Mouse (Mus musculus) spleen, postnatal 4 days (tissue): ENCODE results near the gene Dusp7.
A peak's percentile ranks its signal among the peaks of the same experiment; 100 is the strongest.

ENCODE experiments used
- DNase-seq, 2 experiments: peaks; one replicate each; pipeline ENCODE4 v3.0.0; 2022; ENCODE audit warnings: low spot score in 2 of 2

Gene Dusp7

GRCm38 (mm10) chr9:106355217-106355974, 13.0 kb upstream of the Dusp7 start:
- no peak for DNase-seq

- DNase-seq: no peak
These were observed 12.5 kb upstream of the Dusp7 start for GRCm38 (mm10) chr9:106355975-106356286.

DNA sequence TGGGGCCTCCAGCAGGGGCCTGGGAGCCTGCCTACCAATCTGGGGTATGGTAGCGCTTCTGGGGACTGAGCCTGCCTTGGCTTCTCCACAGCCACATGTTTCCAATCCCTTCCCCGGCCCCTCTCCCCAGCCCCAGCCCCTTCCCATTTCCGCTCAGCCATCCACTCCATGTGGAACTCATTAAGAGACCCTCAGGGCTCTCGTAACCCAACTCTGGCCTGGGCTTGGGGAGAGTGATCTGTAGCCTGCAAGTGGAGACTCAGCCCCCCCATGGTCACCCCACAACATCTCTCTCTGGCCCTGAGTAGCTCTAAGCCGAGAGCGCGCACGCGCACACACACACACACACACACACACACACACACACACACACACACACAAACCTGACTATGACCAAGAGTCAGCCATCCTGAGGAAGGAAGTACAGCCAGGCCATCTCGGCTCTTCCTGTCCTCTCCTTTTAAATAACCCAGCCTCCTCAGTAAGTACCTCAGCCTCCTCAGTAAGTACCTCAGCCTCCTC, 12.0 kb upstream of the Dusp7 start:
- DNase-seq: no peak

- no peak for DNase-seq
These were observed 11.3 kb upstream of the Dusp7 start for GRCm38 (mm10) chr9:106357167-106357566.

DNA sequence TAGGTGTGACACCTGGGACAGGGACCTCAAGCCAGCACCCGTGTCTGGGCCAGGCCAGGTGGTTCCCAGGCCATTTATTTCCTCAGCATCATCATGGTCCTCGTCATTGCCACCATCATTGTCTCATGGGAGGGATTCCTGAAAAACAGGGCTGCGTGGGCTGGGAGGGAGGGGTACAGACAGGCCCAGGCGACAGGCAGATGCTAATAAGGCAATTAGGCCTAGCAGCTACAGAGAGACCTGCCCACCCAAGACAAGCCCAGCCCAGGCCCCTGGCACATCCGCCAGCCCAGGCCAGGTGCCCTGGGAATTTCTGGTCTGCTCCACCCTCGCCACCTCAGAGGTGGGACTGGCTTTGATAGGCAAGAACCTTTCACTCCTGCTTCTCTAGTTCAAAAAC, 9.1 kb upstream of the Dusp7 start:
- no peak for DNase-seq

GRCm38 (mm10) chr9:106361140-106361539, 7.3 kb upstream of the Dusp7 start:
- DNase-seq: no peak

- no peak for DNase-seq
These were observed 3.1 kb upstream of the Dusp7 start for GRCm38 (mm10) chr9:106365333-106365732.

GRCm38 (mm10) chr9:106366188-106366587, 2.2 kb upstream of the Dusp7 start:
- no peak for DNase-seq

DNA sequence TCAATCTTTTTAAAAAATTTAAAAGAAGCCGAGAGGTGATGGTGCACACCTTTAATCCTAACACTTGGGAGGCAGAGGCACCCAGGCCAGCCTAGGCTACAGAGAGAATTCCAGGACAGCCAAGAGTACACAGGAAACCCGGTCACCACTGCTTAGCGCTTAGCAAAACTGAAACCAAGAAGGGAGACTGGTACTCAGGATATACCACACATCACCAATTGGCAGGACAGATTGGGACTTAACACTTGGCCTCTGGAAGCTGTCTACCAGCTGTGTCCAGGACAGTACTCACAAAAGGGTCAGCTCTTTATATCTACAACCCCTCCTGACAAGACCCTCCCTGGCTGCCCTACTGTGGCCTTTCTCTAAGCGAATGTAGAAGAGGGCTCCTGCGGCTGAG, 1.4 kb upstream of the Dusp7 start:
- DNase-seq: no peak

DNA sequence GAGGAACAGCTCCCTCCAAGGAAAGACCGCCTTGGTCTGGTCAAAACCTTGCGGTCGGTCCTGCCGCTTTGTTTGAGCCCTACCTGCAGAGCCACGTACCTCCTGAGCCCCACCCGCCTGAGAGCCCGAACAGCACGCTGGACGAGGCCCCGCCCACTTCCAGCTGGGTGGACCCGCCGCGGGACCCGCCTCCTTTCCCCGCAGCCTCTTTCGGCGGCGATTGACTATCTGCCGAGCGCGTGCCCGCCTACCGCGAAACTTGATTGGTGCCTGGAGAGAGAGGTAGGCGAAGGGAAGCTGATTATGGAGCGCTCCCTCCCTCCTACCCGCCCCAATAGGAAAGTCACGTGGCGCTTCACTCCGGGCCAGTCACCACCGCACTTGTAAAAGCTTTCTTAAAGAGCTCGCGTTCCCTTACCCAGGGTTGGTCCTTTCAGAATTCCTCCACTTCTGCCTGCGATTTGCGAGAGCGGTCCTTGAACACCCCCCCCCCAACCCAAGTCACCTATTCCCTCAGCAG, 780 bp upstream of the Dusp7 start:
- peak; percentile 97 for DNase-seq

DNA sequence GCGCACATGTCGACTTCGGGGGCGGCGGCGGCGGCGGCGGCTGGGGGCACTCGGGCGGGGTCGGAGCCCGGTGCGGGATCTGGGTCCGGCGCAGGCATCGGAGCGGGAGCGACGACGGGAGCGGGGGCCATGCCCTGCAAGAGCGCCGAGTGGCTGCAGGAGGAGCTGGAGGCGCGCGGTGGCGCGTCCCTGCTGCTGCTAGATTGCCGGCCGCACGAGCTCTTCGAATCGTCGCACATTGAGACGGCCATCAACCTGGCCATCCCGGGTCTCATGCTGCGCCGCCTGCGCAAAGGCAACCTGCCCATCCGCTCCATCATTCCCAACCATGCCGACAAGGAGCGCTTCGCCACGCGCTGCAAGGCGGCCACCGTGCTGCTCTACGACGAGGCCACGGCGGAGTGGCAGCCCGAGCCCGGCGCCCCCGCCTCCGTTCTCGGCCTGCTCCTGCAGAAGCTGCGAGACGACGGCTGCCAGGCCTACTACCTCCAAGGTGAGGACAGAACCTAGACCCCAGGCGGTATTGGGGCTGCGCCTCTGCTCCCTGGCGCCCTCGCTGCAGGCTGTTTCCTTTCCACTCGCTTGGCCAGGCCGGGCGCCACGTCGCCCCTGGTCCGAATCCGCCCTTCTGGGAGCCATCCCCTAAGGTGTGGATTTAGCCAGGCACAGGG, 534 bp downstream of the Dusp7 start:
- peak; percentile 58 to 83 for DNase-seq

GRCm38 (mm10) chr9:106369801-106370485, 1.5 kb downstream of the Dusp7 start:
- DNase-seq: no peak

DNA sequence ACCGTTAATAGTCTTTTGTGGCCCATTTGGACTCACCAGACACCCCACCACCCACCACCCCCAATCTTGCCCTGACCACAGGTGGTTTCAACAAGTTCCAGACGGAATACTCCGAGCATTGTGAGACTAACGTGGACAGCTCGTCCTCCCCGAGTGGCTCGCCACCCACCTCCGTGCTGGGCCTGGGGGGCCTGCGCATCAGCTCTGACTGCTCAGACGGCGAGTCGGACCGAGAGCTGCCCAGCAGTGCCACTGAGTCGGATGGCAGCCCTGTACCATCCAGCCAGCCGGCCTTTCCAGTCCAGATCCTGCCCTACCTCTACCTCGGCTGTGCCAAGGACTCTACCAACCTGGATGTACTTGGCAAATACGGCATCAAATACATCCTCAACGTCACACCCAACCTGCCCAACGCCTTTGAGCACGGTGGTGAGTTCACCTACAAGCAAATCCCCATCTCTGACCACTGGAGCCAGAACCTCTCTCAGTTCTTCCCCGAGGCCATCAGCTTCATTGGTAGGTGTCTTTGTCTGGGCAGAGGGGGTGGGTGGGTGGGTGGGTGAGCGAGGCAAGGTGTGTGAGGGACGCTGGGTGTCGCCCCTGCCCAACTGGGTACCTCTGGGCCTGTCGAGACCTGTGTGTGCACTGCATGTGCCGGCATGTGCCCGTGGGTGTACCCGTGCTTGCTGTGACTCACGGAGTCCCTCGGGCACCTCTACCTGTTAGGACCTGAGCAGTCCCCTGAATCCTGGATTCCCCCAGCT, 2.4 kb downstream of the Dusp7 start:
- no peak for DNase-seq

GRCm38 (mm10) chr9:106371384-106371671, 2.9 kb downstream of the Dusp7 start:
- no peak for DNase-seq

DNA sequence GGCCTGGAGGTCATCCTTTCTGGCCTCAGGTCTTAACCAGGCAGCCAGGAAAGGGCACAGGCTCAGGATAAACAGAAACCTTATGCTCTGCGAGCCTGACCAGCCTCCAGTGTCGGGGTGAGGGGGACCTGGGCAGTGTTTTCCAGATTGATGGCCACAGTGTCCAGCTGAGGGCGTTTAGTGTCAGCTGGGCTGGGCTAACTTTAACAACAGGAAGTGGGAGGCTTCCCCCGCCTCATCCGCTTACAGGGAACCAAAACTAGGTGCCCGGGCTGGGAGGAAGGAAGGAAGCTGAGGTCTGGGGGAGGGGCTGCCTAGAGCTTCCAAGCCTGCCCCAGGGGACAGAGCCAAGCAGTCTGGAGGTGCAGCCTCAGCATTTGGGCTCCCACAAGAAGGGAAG, 3.3 kb downstream of the Dusp7 start:
- DNase-seq: peak; percentile 75 to 79

GRCm38 (mm10) chr9:106372431-106373412, 4.3 kb downstream of the Dusp7 start:
- DNase-seq: no peak

- DNase-seq: no peak
These were observed 5.5 kb downstream of the Dusp7 start for GRCm38 (mm10) chr9:106373973-106374372.

- DNase-seq: no peak
These were observed 8.8 kb downstream of the Dusp7 start for GRCm38 (mm10) chr9:106377247-106377646.

DNA sequence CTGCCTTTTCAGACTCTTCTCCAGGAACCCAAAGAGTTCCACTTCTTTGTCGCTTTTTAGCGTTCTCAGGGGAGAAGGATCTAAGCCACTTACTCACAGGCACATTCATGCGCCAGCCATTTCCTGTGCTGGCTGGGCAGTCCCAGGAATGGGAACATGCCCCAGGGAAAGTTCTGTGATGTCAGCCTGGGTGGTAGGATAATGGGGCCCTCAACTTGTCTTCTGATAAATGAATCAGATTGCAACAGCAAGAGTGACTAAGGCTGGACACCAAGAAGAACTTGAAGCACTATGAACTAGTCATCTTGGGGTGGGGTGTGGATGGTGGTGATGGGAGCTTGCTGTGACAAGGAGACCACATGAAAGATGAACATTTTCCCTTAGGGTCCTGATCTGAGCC, 9.6 kb downstream of the Dusp7 start:
- DNase-seq: no peak

- no peak for DNase-seq
These were observed 10.3 kb downstream of the Dusp7 start for GRCm38 (mm10) chr9:106378753-106379152.
